Mouse (Mus musculus) ES-E14 (cell line): Measurements from ENCODE around the gene 4930402H24Rik.

Source experiments
- CHD2 ChIP-seq: IDR thresholded peaks from 2 replicates; pipeline ENCODE4 v1.6.1; 2014; ENCODE audit warnings: mild to moderate bottlenecking, low read depth, low read length, inconsistent platforms
- HCFC1 ChIP-seq: IDR thresholded peaks from 2 replicates; pipeline ENCODE4 v1.6.1; 2012; ENCODE audit warnings: low read length, inconsistent platforms, borderline replicate concordance; ENCODE audit not compliant: insufficient read depth
- MAFK ChIP-seq: IDR thresholded peaks from 2 replicates; pipeline ENCODE4 v1.6.1; 2014; ENCODE audit warnings: mild to moderate bottlenecking, low read depth, low read length, inconsistent platforms; ENCODE audit not compliant: insufficient read depth
- ZC3H11A ChIP-seq: IDR thresholded peaks from 2 replicates; pipeline ENCODE4 v1.6.1; 2012; ENCODE audit warnings: low read depth, mild to moderate bottlenecking, inconsistent platforms, low read length, borderline replicate concordance

GRCm38 (mm10) chr2:130735281-130735680 is 170.9 kb downstream of the 4930402H24Rik start:
- no peak for TF ChIP-seq ZC3H11A
- no peak for TF ChIP-seq CHD2
- TF ChIP-seq MAFK: no peak
- no peak for TF ChIP-seq HCFC1
